Mouse (Mus musculus): ENCODE data around the gene Mdga2.

- TF ChIP-seq POLR2A (IDR thresholded peaks at IDR 0.05; ENCODE audit: low read depth, low read length) (no peak), CTCF (IDR thresholded peaks at IDR 0.05; ENCODE audit: borderline replicate concordance, insufficient read depth, low read length) (no peak)
These were observed 118.2 kb downstream of the Mdga2 start for GRCm38 (mm10) chr12:67104171-67104570.

Measured in embryonic fibroblast, embryonic 13.5 days (primary cell).